Mouse (Mus musculus) lung, embryonic 14.5 days (tissue): ENCODE results near the gene Slpi. TPM values are rescaled to one million over a fixed set of nuclear protein-coding genes. Genes with fewer than 3 reads are reported as not detected.

Experiments used
- ATAC-seq: fragments of 200-750 bp; cut with Nextera tagmentation; 2 replicates; pipeline ENCODE4 v1.8.0; 2017; ENCODE audit warnings: mild to moderate bottlenecking, moderate TSS enrichment, moderate library complexity; ENCODE audit not compliant: insufficient read depth
- DNase-seq: peaks from one replicate; pipeline ENCODE4 v3.0.0-alpha.2; 2015
- H3K27ac ChIP-seq: fragments of 300-500 bp; sonication (generic); 2 replicates; pipeline ENCODE4 v1.5.1; 2014; ENCODE audit warnings: low read depth, mild to moderate bottlenecking, moderate library complexity
- H3K27me3 ChIP-seq: fragments of 300-500 bp; sonication (generic); 2 replicates; pipeline ENCODE4 v1.6.1; 2014; ENCODE audit warnings: low read length, control low read depth; ENCODE audit not compliant: insufficient read depth
- H3K36me3 ChIP-seq: fragments of 300-500 bp; sonication (generic); 2 replicates; pipeline ENCODE4 v1.6.1; 2014; ENCODE audit warnings: control low read depth; ENCODE audit not compliant: insufficient read depth
- H3K4me1 ChIP-seq: fragments of 300-500 bp; sonication (generic); 2 replicates; pipeline ENCODE4 v1.6.1; 2014; ENCODE audit warnings: antibody characterized with exemption, control low read depth; ENCODE audit not compliant: insufficient read depth
- H3K4me2 ChIP-seq: fragments of 300-500 bp; sonication (generic); 2 replicates; pipeline ENCODE4 v1.6.1; 2014; ENCODE audit warnings: mild to moderate bottlenecking
- H3K4me3 ChIP-seq: fragments of 300-500 bp; sonication (generic); 2 replicates; pipeline ENCODE4 v1.5.1; 2014; ENCODE audit warnings: low read depth, low read length
- H3K9ac ChIP-seq: fragments of 300-500 bp; sonication (generic); 2 replicates; pipeline ENCODE4 v1.6.1; 2014
- H3K9me3 ChIP-seq: fragments of 300-500 bp; sonication (generic); 2 replicates; pipeline ENCODE4 v1.6.1; 2016; ENCODE audit warnings: low read depth, low read length, control low read depth
- CTCF ChIP-seq: IDR thresholded peaks from 2 replicates; pipeline ENCODE4 v1.5.1; 2016; ENCODE audit warnings: antibody characterized with exemption, low read depth
- WGBS: fragments of 180-500 bp; shearing (Covaris S2); extraction: QIAGEN DNeasy Blood & Tissue Kit; methylation state at CpG from one replicate; pipeline ENCODE4 v1.1.7; 2014; 5-methylcytosine and 5-hydroxymethylcytosine counted together
- polyA plus RNA-seq: library from polyadenylated mRNA; unstranded; fragments of >200 nt; fragmentation: Nextera tagmentation; extraction: Ambion mirVana; gene quantifications from 2 replicates; pipeline ENCODE4 v1.2.1, GENCODE M21; 2014

Slpi gene
- polyA plus RNA-seq: 0.73 and 0.86 TPM in 2 replicates

DNA sequence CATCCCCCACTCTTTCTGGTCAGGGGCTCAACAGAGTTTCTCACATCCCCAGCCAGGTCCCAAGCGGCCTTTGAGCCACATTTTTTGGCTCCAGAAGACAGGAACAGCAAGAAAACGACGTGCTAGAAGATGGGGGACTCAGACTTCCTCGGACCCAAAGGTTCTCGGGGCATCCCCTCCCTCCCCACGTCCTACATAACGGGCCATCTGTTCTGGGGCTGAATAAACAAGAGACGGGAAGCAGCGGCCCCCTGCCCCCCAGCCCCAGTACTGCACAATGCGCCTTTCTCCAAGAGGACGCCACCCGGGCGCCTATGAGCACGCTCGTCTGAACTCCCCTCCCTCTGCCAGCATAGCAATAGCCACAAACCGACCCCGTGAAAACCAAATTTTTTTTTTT is at the start of gene Slpi:
Slpi (minus strand) TSS at position 76 of the 400 bp plus-strand sequence.
- peak within 1 kb of the TSS; percentile 74; the same call in 1 of the 2 replicates for H3K27ac ChIP-seq
- ATAC-seq: peak; percentile 77
- peak within 1 kb of the TSS; percentile 43 for H3K4me3 ChIP-seq
- H3K36me3 ChIP-seq: no peaks in the 10 kb centered on the region
- no peaks in the 10 kb centered on the region for H3K27me3 ChIP-seq
- TF ChIP-seq CTCF: no peak
- peak; percentile 77 for DNase-seq
- peaks cover 13% of the 10 kb centered on the region for H3K4me1 ChIP-seq
- no peaks in the 10 kb centered on the region for H3K9me3 ChIP-seq
- H3K4me2 ChIP-seq: peak within 1 kb of the TSS; percentile 86
- WGBS: 0% methylated on average over 17 of the region's 17 CpGs
- peak within 1 kb of the TSS; percentile 52 for H3K9ac ChIP-seq

DNA sequence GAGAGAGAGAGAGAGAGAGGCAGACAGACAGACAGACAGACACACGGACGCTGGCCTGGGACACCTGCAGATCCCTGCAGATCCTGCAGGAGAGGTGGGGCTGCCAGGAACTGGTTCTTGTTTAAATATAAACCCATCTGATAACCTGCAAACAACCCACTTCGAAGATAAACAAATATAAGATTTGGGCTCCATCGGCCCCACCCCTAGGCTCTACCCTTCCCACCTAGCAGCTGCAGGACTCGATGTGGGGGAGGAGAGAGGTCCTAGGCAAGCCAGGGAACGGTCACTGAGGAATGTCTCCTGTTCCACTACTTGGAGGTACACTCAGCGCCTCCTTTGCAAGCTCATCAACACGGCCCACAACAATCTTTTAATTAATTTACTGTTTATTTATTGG is 49.4 kb upstream of the Slpi start:
- no peak for DNase-seq
- Histone ChIP-seq H3K36me3 (no peaks in the 10 kb centered on the region), H3K27me3 (no peaks in the 10 kb centered on the region), H3K4me2 (peak overlapping the region; percentile 25; the same call in 1 of the 2 replicates), H3K4me1 (peaks cover 45% of the 10 kb centered on the region), H3K9me3 (no peaks in the 10 kb centered on the region), H3K9ac (no peak overlapping the region), H3K4me3 (no peak overlapping the region), H3K27ac (no peak overlapping the region)
- TF ChIP-seq CTCF: no peak
- ATAC-seq: no peak
- 28% methylated on average over 8 of the region's 8 CpGs for WGBS

DNA sequence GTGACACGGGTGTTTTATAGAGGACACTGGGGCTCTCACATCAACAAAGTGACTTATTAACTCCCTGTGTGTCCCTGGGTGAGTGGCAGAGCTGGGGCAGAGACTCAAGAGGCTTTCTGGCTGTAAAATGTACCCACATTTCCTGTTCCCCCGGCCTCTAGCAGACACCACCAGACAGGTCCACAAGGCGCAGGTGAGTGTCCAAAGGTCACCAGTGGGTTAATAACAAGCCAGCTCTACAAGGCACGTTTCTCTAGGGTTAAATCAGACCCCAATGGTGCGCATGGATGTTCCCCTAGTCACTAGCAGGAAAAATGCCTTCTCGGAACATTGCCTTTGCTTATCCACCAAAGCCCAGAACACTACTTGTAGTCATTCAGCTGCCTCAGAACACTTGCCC is 48.8 kb upstream of the Slpi start:
- H3K4me3 ChIP-seq: no peak overlapping the region
- H3K27me3 ChIP-seq: no peaks in the 10 kb centered on the region
- H3K9me3 ChIP-seq: no peaks in the 10 kb centered on the region
- H3K4me2 ChIP-seq: peak overlapping the region; percentile 26
- WGBS: 47% methylated on average over 6 of the region's 6 CpGs
- peaks cover 51% of the 10 kb centered on the region for H3K4me1 ChIP-seq
- no peak for TF ChIP-seq CTCF
- no peaks in the 10 kb centered on the region for H3K36me3 ChIP-seq
- H3K27ac ChIP-seq: peak overlapping the region; percentile 27; the same call in 1 of the 2 replicates
- H3K9ac ChIP-seq: no peak overlapping the region
- ATAC-seq (no peak), DNase-seq (no peak)

DNA sequence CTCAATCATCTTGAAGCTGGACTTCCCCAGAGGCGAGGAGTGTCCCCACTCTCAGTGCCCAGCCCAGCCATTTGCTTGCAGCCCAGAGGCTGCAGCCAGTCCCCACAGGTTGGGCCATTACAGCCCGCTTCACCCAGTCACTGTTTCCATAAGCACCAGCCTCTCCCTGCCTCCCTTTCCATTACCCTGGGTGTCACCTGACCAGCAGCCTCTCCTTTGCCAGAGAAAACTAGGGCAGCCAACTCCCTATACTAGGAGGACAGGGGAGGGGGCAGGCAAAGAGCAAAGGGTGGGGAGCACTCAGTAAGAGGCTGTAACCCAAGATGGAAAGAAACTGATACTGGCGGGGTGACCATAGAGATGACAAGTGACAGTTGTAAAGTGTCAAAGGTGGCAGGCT is 48.1 kb upstream of the Slpi start:
- no peak overlapping the region for H3K9ac ChIP-seq
- H3K36me3 ChIP-seq: no peaks in the 10 kb centered on the region
- ATAC-seq (no peak), DNase-seq (no peak)
- 54% methylated on average over 3 of the region's 3 CpGs for WGBS
- H3K27me3 ChIP-seq: no peaks in the 10 kb centered on the region
- H3K9me3 ChIP-seq: no peaks in the 10 kb centered on the region
- H3K27ac ChIP-seq: peak overlapping the region; percentile 4; the same call in 1 of the 2 replicates
- H3K4me2 ChIP-seq: 0 out of 2 replicates have a peak overlapping the region, but pooled peaks have one; percentile 10
- peaks cover 55% of the 10 kb centered on the region for H3K4me1 ChIP-seq
- TF ChIP-seq CTCF: no peak
- no peak overlapping the region for H3K4me3 ChIP-seq

DNA sequence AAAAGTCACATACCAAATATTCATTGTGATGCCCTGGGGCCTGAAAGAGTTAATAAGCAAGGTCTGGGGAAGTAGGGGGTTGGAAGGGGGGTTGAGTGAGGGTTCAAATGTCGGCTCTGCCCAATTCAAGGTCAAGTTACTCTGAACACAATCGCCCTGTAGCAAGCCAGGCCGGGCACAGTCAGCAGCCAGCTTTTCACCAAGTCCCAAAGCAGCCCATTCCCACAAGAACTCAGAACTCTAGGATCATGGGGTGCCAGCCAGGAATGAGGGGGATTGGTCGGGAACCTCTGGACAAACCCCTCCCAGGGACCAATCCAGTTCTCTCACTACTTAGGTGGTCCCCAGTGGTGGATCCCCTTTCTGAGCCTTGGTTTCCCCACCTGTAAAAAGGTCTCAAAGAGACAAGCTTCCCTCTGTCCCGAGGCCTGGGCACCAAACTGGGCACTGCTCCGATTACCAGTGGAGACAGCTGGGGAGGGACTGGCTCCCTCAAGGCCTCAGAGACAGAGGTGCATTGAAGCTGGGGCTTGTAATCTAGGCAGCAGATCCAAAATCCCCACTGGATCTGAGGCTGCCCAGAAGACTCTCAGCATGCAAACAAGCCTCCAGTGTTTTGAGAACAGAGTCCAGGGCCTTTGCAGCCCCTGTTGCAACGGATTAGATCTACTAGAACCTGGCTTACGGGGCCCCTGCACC is 47.5 kb upstream of the Slpi start:
- Histone ChIP-seq H3K9me3 (no peaks in the 10 kb centered on the region), H3K27ac (peak overlapping the region; percentile 4; the same call in 1 of the 2 replicates), H3K4me2 (0 out of 2 replicates have a peak overlapping the region, but pooled peaks have one; percentile 10), H3K4me3 (no peak overlapping the region), H3K27me3 (no peaks in the 10 kb centered on the region), H3K4me1 (peaks cover 59% of the 10 kb centered on the region), H3K36me3 (no peaks in the 10 kb centered on the region), H3K9ac (no peak overlapping the region; the same call in 1 of the 2 replicates)
- ATAC-seq: no peak
- DNase-seq: no peak
- 21% methylated on average over 8 of the region's 8 CpGs for WGBS
- no peak for TF ChIP-seq CTCF

DNA sequence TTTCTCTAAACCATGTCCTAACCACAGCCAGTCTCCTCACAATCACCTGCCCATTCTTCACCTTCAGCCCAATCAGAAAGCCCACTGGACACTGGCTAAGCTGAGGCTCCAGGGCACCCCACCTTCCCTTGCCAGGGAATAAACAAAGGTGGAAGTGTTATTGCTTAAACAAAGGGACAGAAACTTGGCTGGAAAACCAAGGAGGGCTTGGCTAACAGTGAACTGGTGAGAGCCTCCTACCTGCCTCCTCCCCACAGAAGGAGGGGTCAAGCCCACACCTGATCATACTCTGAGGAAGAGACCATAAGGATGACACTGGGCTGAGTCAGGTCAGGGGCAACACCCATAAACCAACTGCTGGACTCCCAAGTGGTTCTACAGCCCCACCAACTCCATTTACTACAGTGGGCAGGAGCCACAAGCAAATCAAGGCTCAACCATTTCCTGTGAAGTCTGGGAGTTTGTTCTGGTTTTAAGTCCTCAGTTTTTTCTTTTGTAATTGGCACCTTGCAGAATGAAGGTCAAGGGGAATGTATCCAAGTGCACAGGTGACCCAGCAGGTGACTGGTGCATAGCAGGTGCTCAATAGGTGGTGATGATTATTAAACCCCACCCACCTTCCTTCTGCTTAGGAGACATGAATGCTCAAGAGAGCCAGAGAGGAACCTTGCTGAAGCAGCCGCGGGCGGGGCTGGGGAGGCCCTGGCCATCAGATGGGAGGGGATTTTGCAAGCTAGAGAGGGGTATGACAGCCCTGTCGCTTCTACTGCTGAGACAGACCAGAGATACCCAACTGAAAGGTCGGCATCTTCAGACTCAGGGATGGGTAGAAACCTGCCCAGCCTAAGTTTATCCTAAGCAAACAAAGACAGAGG is 46.6 kb upstream of the Slpi start:
- Histone ChIP-seq H3K4me2 (no peak overlapping the region), H3K9ac (no peak overlapping the region), H3K4me1 (peaks cover 66% of the 10 kb centered on the region), H3K36me3 (no peaks in the 10 kb centered on the region), H3K9me3 (no peaks in the 10 kb centered on the region), H3K4me3 (no peak overlapping the region), H3K27me3 (no peaks in the 10 kb centered on the region), H3K27ac (peak overlapping the region; percentile 42; the same call in 1 of the 2 replicates)
- 31% methylated on average over 5 of the region's 5 CpGs for WGBS
- DNase-seq (no peak), ATAC-seq (no peak)
- no peak for TF ChIP-seq CTCF

DNA sequence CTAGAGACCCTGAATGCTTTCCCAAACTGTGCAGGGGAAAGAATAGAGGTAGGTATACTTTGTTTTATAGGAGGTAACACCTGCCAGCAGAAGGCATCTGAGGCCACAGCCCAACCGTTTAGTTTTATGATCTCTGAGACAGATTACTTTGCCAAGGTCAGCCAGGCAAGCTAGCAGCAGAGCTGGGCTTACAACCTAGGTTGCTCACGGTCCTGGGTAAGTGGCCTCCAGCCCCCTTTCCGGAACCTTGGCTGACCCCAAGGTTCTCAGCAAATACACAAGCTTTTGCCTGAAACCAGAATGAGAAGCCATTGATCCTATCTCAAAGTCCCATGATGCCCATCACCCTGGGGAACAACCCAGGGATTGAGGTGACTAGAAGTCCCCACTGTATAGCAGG is 45.8 kb upstream of the Slpi start:
- no peaks in the 10 kb centered on the region for H3K27me3 ChIP-seq
- H3K27ac ChIP-seq: no peak overlapping the region
- H3K4me1 ChIP-seq: peaks cover 64% of the 10 kb centered on the region
- no peak overlapping the region for H3K4me2 ChIP-seq
- no peaks in the 10 kb centered on the region for H3K36me3 ChIP-seq
- TF ChIP-seq CTCF: no peak
- H3K9me3 ChIP-seq: no peaks in the 10 kb centered on the region
- 39% methylated on average over 3 of the region's 3 CpGs for WGBS
- no peak overlapping the region for H3K4me3 ChIP-seq
- no peak overlapping the region for H3K9ac ChIP-seq
- no peak for ATAC-seq
- DNase-seq: no peak
